Mouse (Mus musculus) left cerebral cortex, postnatal 14 days (tissue): Measurements from ENCODE around the gene Trio. TPM values are rescaled to one million over a fixed set of nuclear protein-coding genes. Genes with fewer than 3 reads are reported as not detected.
"Not testable (repeated sequence)": the region's sequence is repeated elsewhere in the genome, so short reads cannot be mapped to it uniquely, and the experiment has no call there.

Source experiments
- DNase-seq, 2 experiments: peaks; one replicate each; pipeline ENCODE4 v3.0.0; 2021 to 2022; ENCODE audit warnings: low spot score in 2 of 2, mixed read lengths in 1 of 2
- intact Hi-C: fragments of 180-260 bp; cut with DNase I; formaldehyde crosslinking; loops from one replicate; pipeline ENCODE4 v1.15.1; 2025
- total RNA-seq, 2 experiments: library from RNA; stranded (reverse); gene quantifications; 2 replicates each; pipeline ENCODE4 v1.2.3; 2021

Trio gene
- total RNA-seq, 2 experiments from 2014 or later: 185 to 195 TPM

DNA sequence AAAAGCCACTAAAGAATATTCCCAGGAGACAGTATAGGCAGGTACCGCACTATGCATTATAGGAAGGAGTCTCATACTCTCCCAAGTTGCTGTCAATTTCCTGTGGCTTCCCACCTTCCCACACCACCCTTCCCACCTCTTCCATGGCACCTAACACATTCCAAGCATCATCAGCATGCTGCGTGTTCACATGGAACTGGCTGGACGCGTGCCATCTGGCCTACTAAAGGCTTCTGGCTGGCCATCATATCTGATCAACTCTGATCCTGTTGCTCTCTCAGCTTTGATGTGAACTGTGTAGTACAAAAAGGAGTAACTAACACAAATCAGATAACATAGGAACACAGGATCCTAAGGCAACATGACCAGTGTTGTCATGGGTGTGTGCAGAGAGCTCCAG is 156.6 kb downstream of the Trio start:
- intact Hi-C loops: no loop called here
- DNase-seq: no peak

DNA sequence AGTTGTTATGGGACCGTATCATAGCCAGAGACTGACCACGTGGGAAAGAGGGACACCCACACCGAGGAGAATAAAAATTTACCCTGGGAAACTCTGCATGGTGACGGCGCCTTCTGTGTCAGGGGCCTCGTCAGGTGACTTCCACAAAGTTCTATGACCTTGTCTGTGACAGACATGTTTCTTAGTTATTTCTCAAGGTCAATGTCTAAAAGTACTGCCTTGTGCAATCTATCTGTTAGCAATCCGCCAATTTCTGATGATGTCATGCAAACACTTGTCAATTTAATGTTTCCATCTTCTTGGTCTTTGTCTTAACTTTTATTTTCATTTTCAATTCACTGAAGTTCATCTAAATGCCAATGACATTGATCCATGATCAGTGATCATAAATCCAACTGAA is 157.8 kb downstream of the Trio start:
- intact Hi-C loops: no loop called here

DNA sequence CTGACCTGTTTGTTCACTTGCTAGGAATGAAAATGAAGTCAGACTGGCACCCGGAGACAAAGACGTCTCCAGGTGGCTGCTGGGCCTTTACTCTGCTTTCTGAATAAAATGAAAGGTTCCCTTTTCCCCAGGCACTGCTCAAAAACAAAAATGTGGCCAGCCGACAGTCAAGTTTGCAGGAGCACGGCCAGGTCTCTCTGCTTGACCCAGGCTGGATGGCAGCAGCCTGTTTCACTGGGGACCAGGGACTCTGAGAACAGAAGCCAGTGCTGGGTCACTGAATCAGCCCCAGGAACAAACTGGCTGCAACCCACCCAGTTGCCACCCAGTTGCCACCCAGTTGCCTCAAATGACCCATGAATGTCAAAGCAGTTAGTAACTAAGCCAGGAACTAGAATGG is 159.2 kb downstream of the Trio start:
- intact Hi-C loops: no loop called here
- DNase-seq: no peak

More for the DNA sequence above, 157.8 kb downstream of the Trio start:
- DNase-seq: no peak

DNA sequence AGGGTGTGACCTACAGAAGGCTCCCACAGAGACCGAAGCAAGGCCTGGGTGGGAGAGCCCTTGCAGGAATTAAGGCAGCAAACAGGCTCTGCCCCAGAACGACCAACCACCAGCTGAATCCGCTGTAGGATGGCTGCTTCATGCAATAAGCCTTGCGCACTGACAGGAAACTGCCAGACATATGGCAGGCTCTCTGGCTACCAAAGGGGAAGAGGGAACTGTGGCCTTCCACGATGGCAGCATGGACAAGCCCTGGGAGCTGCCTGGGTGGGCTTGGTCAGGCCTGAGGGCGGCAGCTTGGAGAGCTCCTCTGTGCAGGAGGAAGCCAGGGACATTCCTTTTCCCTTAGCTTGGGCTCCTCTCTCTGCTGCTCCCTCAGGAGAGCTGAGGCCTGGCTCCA is 159.6 kb downstream of the Trio start:
- intact Hi-C loops: no loop called here
- no peak for DNase-seq

DNA sequence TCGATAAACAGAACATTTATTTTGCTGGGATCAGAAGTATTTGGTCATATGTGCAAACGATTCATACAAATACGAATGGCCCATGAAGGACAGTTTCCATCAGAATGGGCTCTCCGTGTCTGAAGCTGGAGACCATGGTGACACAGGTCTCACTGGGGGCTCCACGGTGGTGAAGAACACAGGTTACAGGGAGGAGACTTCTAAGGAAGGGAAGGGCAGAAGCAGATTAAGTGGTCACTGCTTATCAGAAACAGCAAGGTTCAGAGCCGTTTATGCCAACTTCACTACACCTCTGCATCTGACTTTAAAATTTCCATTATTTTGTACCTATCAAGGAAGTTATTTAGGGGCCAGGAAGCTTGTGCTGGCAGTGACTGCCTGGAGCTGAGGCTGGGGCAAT is 161.3 kb downstream of the Trio start:
- no peak for DNase-seq
- intact Hi-C loops: no loop called here

DNA sequence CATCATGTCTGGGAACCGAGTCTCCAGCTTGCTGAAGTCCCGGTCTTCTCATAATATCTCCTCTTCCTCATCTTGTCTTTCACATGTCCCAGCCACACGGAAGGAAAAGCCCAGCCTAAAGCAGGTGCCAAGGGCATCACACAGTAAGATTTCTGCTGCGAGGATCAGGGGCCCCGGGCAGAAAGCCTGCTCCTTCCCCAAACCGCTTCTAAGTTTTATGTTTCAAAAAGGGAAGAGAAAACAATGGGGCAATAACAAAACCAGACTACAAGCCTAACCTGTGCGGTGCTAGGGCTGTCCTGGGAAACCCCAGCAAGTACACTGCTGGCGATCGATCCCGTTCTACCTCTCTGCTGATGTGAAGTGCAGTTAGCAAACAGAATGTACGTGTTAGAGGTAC is 162.7 kb downstream of the Trio start:
- DNase-seq: no peak
- intact Hi-C loops: no loop called here

DNA sequence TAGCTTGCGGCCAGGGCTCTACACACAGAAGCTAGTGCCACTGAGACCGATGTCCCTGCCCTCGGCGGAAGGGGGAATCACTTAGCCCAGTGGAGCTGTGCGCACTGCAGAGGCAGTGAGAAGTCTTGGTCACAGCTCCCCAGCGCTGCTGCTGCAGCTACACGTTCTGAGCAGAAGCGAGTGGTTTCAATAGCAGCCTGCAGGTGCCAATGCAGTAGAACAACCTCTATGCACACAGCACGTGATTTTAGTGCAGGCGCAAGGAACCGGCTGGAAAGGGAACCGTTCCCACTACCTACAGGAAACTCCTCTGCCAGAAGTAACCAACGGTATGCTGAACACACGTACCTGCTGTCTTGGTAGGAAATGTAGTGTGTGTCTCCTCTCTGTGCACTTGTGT is 165.2 kb downstream of the Trio start:
- peak in 1 of 2 experiments; percentile 30 for DNase-seq
- intact Hi-C loops: no loop called here

DNA sequence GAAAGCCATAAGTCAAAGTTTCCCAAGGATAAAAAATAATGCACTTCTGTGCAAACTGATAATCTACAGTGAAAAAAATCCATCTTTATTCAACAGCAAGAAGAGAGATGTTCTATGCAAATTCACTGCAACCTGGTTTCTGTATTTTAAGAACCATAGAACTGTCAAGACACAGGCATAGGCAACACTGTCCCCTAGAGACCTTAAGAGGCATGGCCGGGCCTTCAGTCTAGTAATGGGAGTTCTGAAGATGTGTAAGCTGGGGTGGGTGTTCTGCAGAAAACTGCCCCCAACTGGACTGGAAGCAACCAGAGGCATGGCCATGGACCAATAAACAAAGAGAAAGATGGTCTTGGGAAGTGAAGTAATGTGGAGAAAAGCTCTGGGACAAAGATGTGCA is 166.1 kb downstream of the Trio start:
- peak; percentile 40 to 64 for DNase-seq
- intact Hi-C loops: no loop called here

DNA sequence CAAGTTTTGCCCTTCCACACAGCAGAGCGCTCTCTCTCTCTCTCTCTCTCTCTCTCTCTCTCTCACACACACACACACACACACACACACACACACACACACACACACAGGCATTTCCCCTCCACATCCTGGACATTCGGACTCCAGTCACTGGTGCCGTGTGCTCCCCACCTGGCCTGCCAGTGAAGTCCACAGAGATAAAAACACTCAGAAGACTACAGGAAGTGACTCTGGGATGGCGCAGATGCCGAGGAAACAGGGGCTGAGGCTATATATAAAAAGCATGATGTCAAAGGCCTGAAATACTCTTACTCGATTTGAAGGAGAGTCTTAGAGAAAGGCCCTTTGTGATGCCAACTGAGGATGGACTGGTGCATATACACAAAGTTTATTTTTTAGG is 166.5 kb downstream of the Trio start:
- intact Hi-C loops: no loop called here
- peak in 1 of 2 experiments; percentile 39 for DNase-seq

DNA sequence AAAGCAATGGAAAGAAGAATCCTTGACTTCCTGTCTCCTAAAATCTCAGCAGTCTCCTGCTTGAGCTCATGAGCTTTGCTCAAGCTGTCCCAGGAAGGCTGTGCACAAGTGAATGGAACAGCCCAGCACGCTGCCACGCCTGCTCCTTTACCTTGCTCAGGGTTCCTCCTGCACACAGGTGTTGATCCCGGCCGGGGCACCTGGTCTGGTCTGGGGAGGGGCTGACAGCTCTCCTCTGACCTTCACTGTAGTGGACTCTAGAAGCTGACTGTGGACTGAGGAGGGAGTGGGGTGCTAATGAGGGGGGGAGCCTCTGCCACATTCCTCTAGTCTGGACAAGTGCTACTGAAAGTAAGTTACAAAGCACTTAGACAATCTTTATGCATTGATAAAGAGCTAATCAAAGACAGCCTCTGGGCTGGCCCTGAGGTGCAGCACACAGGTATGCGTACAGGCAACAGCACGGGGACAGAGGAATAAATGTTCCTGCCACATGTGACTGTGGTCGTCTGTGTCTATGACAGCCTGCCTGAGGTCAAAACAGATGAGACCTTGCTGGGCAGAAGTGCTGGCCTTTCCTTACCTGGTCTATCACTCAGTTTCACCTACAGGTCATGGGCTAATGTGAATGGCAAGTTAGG is 167.3 kb downstream of the Trio start:
- intact Hi-C loops: no loop called here
- DNase-seq: no peak

DNA sequence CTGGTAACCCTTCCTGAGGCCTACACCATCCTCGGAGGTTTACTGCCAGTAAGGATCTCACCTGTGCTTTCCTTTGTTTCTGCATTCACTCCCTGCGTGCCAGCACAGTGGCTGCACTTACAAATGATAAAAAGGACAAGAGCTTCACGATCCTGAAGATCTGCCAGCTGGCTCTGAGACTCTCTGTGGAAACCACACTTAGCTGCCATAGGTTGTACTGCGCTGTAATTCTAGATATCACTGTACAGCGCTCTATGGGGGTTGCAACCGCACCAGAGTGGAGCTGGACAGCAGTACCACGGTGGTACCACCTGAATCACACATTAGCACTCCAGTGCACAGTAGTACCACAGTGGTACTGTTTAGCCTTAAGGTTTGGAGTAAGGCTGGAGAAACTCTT is 168.4 kb downstream of the Trio start:
- intact Hi-C loops: no loop called here
- no peak for DNase-seq

DNA sequence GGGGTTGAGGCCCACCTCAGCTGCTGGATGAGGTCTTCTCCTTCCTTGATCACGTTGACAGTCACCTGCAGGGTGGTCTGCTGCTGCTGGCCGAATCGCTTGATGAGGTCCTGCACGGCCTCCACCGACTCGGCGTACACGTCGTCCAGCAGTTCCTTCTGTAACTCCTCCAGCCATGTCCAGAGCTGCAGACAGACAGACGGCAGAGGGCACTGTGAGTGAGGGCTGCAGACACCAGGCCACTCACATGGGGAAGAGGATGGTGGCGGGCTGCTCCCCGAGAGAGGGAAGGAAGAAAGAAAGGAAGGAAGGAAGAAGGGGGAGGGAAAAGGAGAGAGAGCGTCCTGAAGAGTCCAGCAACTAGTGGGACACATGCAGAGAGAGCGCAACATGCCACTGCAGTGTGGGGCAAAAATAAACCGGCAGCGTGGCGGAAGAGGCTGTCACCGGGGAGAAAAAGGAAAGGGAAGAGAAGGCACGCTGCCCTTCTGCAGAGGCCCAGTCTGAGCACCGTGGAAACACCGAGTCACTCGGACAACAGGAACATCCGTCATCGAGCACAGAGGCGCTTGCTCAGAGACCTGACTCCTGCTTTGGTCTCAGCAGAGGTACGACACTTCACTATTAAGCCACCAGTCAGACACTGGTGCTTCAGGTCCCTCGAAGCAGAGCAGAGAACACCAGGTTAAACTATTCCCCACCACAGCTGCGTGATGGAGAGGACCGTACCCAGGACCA is 169.4 kb downstream of the Trio start:
- intact Hi-C loops: no loop called here
- peak in 1 of 2 experiments; percentile 30 for DNase-seq

DNA sequence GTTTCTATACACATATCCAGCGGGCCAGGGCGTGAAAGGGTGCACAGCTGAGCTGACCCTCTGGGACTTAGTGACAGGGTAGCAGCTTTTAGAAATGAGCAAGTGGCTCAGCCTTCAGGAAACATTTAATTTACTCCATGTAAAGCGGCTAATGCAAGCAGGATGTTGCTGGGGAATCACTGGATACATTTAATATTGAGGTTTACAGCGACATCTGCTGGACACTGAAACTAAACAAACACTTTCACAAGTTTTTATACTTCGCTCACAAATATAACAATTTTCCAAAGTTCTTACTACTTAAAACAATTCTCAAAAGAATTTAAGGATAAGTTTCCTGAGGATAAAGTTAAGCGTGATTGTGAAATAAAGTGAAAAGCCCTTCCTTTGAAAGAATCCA is 174.3 kb downstream of the Trio start:
- intact Hi-C loops: no loop called here
- no peak for DNase-seq

DNA sequence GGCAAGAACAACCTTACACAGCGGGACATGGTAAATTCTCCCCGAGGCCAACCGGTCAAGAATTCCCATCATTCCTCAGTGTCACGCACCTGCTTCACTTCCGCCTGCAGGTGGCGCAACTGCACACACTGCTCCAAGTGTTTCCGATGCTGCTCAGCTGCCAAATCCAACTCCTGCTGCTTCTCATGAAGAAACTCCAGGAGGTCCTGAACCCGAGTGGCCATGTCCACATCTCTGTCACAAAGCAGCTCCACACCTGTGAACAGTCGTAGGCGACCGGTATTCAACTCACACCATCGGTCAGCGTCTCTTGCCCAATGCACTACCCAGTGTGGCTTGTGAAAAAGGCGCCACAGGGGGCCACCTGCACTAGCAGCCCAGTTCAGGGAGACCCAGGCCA is 174.7 kb downstream of the Trio start:
- DNase-seq: peak in 1 of 2 experiments; percentile 60
- intact Hi-C loops: no loop called here

DNA sequence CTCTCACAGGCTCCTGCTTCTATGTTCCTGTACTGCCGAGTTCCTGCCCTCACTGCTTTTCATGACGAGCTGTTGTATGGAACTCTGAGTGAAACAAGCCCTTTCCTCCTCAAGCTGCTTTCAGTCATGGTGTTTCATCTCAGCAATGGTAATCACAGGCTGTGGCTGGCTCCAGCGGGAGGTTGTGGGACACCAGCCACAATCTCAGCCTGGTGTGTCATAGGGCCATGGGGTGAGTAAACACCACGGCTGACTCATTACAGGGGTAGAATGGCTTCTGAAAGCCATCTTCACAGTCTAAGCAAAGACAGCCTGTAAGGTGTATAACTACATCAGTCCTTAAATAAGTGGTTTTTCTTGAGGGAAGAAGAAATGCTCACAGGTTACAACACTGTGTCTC is 175.7 kb downstream of the Trio start:
- intact Hi-C loops: no loop called here
- no peak for DNase-seq

DNA sequence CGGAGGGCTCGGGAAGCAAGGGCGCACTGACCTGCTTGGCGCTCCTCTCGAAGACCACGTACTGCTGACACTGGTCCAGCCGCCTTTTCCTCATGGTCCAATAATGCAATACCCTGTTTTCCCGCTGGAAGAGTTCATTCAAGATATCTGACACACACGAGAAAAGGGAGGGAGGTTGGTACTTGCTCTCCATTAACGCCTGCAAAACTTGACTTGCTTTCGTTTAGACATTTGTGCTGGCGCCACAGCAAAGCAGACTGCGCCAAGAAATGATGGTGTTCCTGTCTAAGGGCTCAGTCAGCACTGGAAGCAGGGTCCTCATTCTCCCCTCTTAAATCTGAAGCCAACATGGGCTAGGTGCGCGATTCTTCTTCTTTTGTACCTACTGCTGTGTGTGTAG is 184.0 kb downstream of the Trio start:
- DNase-seq: no peak
- intact Hi-C loops: no loop called here

DNA sequence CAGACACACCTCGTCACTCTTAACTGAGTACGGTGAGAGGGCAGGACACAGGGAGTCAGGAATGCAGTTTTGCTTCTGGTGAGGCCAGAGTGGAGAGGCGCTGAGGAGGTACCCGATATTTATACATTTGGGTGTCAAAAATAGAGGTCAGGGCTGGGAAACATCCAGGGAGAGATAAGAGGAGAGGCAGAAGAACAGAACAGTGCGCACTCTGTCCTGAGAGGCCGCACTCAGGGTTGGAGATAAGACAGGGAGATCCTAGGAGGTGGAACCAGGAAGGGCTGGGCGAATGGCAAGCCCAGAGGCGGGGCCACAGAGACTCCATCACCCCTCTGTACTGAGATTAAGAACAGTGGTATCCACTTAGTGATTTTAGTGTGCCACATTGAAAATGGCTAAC is 185.1 kb downstream of the Trio start:
- intact Hi-C loops: no loop called here
- no peak for DNase-seq

DNA sequence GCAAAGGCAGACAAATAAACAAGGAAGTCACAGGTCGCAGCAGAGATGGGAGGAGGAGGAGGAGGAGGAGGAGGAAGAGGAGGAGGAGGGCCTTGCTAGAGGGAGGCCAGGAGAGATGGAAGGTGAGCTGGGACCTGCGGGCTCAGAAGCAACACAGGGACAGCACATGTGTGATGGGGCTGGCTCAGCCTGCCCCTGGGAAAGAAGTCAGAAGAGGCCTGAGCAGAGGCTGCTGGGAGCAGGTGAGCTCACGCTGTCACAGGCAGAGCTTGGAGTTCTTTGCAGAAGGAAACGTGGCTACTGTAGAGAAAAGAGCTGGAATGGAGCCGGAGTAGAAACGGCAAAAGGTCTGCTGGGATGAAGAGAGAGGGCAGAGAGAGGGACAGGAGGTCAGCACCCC is 185.5 kb downstream of the Trio start:
- intact Hi-C loops: no loop called here

DNA sequence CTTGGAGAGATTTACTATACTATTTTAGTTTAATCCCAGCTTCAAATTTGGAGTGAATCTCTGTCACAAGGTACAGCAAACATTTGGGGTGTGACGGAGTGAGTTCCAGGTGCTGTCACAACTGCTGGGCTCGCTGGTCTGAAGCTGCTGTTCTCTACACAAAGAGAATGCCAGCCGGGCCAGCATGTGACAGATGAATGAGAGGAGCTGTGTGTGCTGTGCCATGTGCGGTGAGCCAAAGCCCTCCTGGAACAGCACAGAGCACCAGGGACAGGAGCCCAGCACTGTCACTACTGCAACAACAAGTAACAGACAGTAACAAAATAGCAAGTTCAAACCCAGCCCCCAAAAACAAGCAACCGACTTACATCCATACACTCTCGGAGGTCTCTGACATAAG is 194.0 kb downstream of the Trio start:
- intact Hi-C loops: no loop called here
- peak in 1 of 2 experiments; percentile 47 for DNase-seq

More for the DNA sequence above, 185.5 kb downstream of the Trio start:
- DNase-seq: no peak

DNA sequence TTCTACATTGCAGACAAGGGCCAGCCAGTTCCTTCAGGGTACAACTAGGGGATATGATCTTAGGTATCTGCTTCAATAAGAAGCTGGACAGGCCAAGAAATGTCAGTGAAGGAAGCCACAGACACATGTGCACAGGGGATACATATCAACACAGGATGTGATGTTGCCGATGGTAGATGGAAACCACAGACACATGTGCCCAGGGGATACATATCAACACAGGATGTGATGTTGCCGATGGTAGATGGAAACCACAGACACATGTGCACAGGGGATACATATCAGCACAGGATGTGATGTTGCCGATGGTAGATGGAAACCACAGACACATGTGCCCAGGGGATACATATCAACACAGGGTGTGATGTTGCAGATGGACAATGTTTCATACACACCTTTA is 197.8 kb downstream of the Trio start:
- not testable (repeated sequence) for DNase-seq
- intact Hi-C loops: loop anchor here (10.0 kb wide), 1 partner anchor 173 kb away; no protein-coding TSS in a partner anchor

DNA sequence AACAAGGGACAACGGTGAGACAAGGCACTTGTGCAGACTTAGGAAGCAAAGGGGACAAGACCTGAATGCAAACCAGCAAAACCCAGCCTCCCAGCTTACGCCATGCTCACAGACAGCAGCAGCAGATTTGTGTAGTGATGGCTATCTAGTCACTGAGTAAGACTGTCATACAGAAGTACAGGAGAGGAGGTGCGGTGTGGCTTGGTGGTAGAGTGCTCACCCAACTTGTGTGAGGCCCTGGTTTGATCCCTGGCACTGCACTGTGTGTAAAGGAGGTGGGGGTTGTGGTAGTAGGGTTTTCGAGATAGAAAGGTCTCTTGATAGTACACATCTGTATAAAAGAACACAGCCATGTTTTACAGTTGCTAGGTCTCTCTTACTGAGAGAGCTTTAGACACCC is 198.8 kb downstream of the Trio start:
- intact Hi-C loops: loop anchor here (10.0 kb wide), 1 partner anchor 172 kb away; no protein-coding TSS in a partner anchor
- DNase-seq: no peak
